Mouse (Mus musculus): ENCODE measurements around the gene Myog. TPM values are rescaled to one million over a fixed set of nuclear protein-coding genes. Genes with fewer than 3 reads are reported as not detected.
"Not testable (repeated sequence)": the region's sequence is repeated elsewhere in the genome, so short reads cannot be mapped to it uniquely, and the experiment has no call there.

Myog gene
- polyA plus RNA-seq, 1 experiment from 2014 or later = 0.16 TPM

DNA sequence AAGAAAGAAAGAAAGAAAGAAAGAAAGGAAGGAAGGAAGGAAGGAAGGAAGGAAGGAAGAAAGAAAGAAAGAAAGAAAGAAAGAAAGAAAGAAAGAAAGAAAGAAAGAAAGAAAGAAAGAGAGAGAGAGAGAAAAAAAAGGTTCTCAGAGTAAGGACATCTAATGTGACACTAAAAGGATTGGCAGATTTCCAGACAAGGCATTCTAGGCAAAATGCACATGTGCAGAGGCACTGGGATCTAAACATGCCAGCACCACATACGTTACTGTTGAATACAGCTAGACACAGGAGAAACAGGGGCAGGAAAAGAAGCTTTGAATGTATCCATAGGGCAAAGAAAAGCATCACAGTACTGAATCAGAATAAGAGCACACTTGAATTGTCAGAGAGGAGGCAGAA lies 40.1 kb upstream of the Myog start:
- H3K36me3 ChIP-seq (ENCODE audit: control insufficient read depth, insufficient read depth, low read length); H3K4me2 ChIP-seq (replicated peaks; ENCODE audit: low read depth, low read length); ATAC-seq (ENCODE audit: insufficient number of reproducible peaks, insufficient read depth, low FRiP score, low read depth); H3K27ac ChIP-seq (ENCODE audit: low read length); H3K4me1 ChIP-seq (ENCODE audit: control insufficient read depth, insufficient read depth, low read length); H3K9me3 ChIP-seq (ENCODE audit: control insufficient read depth, low read depth, low read length); H3K27me3 ChIP-seq (ENCODE audit: control insufficient read depth, insufficient read depth, low read length); H3K9ac ChIP-seq (replicated peaks; ENCODE audit: low read depth, low read length); H3K4me3 ChIP-seq (ENCODE audit: low read depth, low read length): not testable (repeated sequence)
- WGBS = 75% methylated on average over 1 of the region's 1 CpGs

DNA sequence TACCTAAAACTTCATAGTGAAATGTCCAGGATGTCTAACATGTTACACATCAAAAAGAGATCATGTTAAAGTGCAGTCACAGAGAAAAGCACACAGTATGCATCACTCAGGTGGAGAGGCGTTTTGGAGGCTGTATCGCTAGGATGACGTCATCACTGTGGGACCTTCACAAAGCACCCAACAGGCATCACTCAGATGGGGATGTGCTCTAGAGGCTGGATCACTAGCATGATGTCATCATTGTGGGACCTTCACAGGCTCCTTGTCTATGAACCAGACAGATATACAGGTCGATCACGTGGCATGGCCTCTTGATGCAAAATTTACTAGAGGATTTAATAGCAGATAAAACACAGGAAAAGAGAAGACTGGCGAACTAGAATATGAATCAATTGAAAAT lies 25.4 kb upstream of the Myog start:
- no peak overlapping the region for H3K9ac ChIP-seq (replicated peaks; ENCODE audit: low read depth, low read length)
- no peak overlapping the region for H3K4me3 ChIP-seq (ENCODE audit: low read depth, low read length)
- H3K4me2 ChIP-seq (replicated peaks; ENCODE audit: low read depth, low read length) = no peak overlapping the region
- no peaks in the 10 kb centered on the region for H3K36me3 ChIP-seq (ENCODE audit: control insufficient read depth, insufficient read depth, low read length)
- no peaks in the 10 kb centered on the region for H3K4me1 ChIP-seq (ENCODE audit: control insufficient read depth, insufficient read depth, low read length)
- no peaks in the 10 kb centered on the region for H3K27me3 ChIP-seq (ENCODE audit: control insufficient read depth, insufficient read depth, low read length)
- peaks cover 5% of the 10 kb centered on the region; the same call in 1 of the 2 replicates for H3K9me3 ChIP-seq (ENCODE audit: control insufficient read depth, low read depth, low read length)
- 87% methylated on average over 6 of the region's 6 CpGs for WGBS
- no peak overlapping the region for H3K27ac ChIP-seq (ENCODE audit: low read length)
- no peak for ATAC-seq (ENCODE audit: insufficient number of reproducible peaks, insufficient read depth, low FRiP score, low read depth)

DNA sequence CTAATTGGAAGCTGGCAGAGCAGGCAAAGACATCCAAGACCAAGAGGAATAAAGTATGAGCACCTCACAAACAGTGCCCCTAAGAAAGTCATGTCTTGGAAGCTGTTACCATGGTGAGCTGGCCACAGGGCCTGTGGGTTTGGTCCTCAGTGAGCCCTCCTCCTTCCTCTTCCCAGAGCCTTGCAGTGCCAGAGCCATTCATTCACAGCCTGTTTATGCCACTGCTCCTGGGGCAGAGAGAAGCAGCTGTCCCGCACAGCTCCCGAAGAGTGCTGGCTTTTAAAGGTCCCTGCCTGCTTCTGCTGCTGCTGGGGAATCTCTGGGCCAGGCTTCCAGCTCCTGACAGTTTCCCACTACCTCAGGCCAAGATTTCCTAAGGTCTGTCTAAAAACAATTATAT lies 24.0 kb upstream of the Myog start:
- H3K27me3 ChIP-seq (ENCODE audit: control insufficient read depth, insufficient read depth, low read length) = no peaks in the 10 kb centered on the region
- no peak overlapping the region for H3K4me2 ChIP-seq (replicated peaks; ENCODE audit: low read depth, low read length)
- peaks cover 4% of the 10 kb centered on the region; the same call in 1 of the 2 replicates for H3K9me3 ChIP-seq (ENCODE audit: control insufficient read depth, low read depth, low read length)
- no peak for ATAC-seq (ENCODE audit: insufficient number of reproducible peaks, insufficient read depth, low FRiP score, low read depth)
- H3K4me3 ChIP-seq (ENCODE audit: low read depth, low read length) = no peak overlapping the region
- no peaks in the 10 kb centered on the region for H3K36me3 ChIP-seq (ENCODE audit: control insufficient read depth, insufficient read depth, low read length)
- WGBS = 46% methylated on average over 2 of the region's 2 CpGs
- H3K4me1 ChIP-seq (ENCODE audit: control insufficient read depth, insufficient read depth, low read length) = no peaks in the 10 kb centered on the region
- no peak overlapping the region for H3K27ac ChIP-seq (ENCODE audit: low read length)
- no peak overlapping the region for H3K9ac ChIP-seq (replicated peaks; ENCODE audit: low read depth, low read length)

DNA sequence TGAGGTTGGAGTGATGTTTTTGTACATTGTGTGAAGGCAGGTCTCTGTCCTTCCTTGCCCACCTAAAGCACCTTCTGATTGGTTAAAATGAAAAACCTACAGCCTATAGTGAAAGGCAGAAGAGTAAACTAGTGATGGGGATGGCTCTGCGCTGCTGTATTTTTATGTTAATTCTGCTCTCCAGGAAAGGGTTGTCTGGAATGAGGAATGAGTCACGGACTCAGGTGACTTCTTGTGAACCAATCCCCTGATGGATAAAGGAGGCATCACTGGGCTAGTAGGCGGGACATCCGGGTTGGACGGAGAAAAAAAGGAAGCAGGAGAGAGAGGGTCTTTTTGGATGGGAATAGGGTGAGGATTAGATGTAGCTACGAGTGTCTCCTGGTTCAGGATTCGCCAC lies 19.8 kb upstream of the Myog start:
- no peak overlapping the region for H3K4me2 ChIP-seq (replicated peaks; ENCODE audit: low read depth, low read length)
- no peak overlapping the region for H3K9ac ChIP-seq (replicated peaks; ENCODE audit: low read depth, low read length)
- H3K4me3 ChIP-seq (ENCODE audit: low read depth, low read length) = no peak overlapping the region
- no peaks in the 10 kb centered on the region for H3K9me3 ChIP-seq (ENCODE audit: control insufficient read depth, low read depth, low read length)
- H3K27me3 ChIP-seq (ENCODE audit: control insufficient read depth, insufficient read depth, low read length) = no peaks in the 10 kb centered on the region
- no peak overlapping the region for H3K27ac ChIP-seq (ENCODE audit: low read length)
- no peaks in the 10 kb centered on the region for H3K4me1 ChIP-seq (ENCODE audit: control insufficient read depth, insufficient read depth, low read length)
- WGBS = 76% methylated on average over 7 of the region's 7 CpGs
- no peaks in the 10 kb centered on the region for H3K36me3 ChIP-seq (ENCODE audit: control insufficient read depth, insufficient read depth, low read length)
- no peak for ATAC-seq (ENCODE audit: insufficient number of reproducible peaks, insufficient read depth, low FRiP score, low read depth)

DNA sequence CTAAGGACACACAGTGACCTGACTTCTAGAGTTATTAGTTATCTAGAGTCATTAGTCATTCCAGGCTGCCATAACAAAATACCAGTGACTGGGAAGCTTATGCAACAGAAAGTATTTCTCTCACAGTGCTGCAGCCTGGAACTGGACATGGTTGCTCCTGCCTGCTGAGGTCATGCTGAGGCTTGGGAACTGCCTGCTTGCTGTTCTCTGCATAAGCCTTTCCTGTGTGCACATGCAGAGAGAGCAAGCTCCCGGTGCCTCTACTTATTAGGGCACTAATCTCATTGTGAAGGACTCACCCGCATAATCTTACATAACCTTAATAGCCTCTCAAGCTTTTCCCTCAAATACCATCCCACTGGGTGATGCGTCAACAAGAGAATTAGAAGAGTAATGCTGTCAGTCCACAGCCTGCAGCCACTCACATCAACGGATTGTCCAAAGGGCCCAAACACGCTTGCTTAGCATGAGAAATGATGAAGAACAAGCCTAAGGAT lies 17.0 kb upstream of the Myog start:
- Histone ChIP-seq H3K27me3 (ENCODE audit: control insufficient read depth, insufficient read depth, low read length) (no peaks in the 10 kb centered on the region), H3K36me3 (ENCODE audit: control insufficient read depth, insufficient read depth, low read length) (no peaks in the 10 kb centered on the region), H3K4me3 (ENCODE audit: low read depth, low read length) (no peak overlapping the region), H3K27ac (ENCODE audit: low read length) (no peak overlapping the region), H3K4me1 (ENCODE audit: control insufficient read depth, insufficient read depth, low read length) (no peaks in the 10 kb centered on the region), H3K9ac (replicated peaks; ENCODE audit: low read depth, low read length) (no peak overlapping the region), H3K4me2 (replicated peaks; ENCODE audit: low read depth, low read length) (no peak overlapping the region), H3K9me3 (ENCODE audit: control insufficient read depth, low read depth, low read length) (no peaks in the 10 kb centered on the region)
- 70% methylated on average over 5 of the region's 5 CpGs for WGBS
- ATAC-seq (ENCODE audit: insufficient number of reproducible peaks, insufficient read depth, low FRiP score, low read depth) = no peak

DNA sequence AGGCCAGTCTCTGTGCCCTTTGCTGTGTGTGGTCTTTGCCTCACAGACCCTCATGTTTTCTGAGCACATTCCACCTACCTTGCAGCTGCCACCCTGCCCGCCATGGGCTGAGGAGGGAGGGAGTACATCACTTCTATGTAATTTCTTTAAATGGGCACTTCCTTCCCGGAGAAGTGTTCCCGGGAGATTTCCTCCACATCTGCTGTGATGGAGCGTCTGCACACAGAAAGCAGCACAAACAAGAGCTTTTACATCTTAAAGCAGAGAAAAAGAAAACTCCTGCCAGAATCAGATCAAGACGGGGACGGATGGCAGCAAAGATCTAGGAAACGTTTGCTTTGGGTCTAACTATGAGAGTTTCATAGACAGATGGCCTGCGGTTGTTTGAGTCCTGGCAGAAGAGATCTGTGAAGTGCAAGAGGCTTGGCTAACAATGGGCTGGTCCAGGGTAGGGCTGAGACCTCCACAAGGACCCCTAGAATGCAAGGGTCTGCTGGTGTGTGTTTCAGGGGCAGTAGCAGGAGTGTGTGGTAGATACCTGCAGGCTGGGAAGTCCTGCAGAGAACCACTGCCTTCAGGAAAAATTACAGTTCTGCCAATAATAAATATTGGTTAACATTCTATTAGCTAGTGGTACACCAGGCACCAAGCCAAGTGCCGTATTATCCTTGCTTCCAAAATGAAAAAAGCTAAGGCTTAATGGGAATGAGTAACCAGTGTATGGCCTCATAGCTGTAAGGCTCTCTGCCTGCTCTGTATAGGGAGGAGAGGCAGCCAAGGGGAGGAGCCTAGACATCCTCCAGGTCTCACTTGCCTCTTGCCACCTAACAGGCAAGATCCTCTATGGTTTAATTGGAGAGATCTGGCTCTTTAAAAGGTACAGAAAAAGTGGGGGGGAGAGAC lies 16.0 kb upstream of the Myog start:
- WGBS = 45% methylated on average over 9 of the region's 9 CpGs

DNA sequence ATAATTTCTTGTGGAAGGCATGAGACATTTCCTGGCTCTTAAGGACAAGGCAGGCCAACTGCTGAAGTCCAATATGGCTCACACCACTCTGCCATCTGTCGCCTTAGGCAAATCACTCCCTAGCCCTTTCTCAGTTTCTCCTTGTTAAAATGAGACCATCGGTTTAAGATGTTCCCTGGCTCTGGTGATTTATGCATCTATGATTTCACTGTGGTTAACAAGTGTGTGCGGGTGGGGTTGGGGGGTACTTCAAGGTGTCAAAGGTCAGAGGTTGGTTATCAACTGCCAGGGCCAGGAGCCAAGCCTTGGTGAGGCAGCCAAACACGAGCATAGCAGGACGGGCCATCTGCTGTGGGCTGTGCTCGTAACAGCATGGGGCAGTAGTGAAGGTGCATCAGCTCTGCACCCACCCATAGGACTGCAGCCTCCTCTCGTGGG lies 15.3 kb upstream of the Myog start:
- H3K9me3 ChIP-seq (ENCODE audit: control insufficient read depth, low read depth, low read length) = no peaks in the 10 kb centered on the region
- no peak overlapping the region for H3K4me2 ChIP-seq (replicated peaks; ENCODE audit: low read depth, low read length)
- no peaks in the 10 kb centered on the region for H3K4me1 ChIP-seq (ENCODE audit: control insufficient read depth, insufficient read depth, low read length)
- H3K27me3 ChIP-seq (ENCODE audit: control insufficient read depth, insufficient read depth, low read length) = no peaks in the 10 kb centered on the region
- no peaks in the 10 kb centered on the region for H3K36me3 ChIP-seq (ENCODE audit: control insufficient read depth, insufficient read depth, low read length)
- ATAC-seq (ENCODE audit: insufficient number of reproducible peaks, insufficient read depth, low FRiP score, low read depth) = no peak
- no peak overlapping the region for H3K9ac ChIP-seq (replicated peaks; ENCODE audit: low read depth, low read length)
- 74% methylated on average over 7 of the region's 7 CpGs for WGBS
- no peak overlapping the region for H3K4me3 ChIP-seq (ENCODE audit: low read depth, low read length)
- H3K27ac ChIP-seq (ENCODE audit: low read length) = no peak overlapping the region

More for the DNA sequence above, 16.0 kb upstream of the Myog start:
- Histone ChIP-seq H3K36me3 (ENCODE audit: control insufficient read depth, insufficient read depth, low read length) (no peaks in the 10 kb centered on the region), H3K4me2 (replicated peaks; ENCODE audit: low read depth, low read length) (no peak overlapping the region), H3K9ac (replicated peaks; ENCODE audit: low read depth, low read length) (no peak overlapping the region), H3K4me1 (ENCODE audit: control insufficient read depth, insufficient read depth, low read length) (no peaks in the 10 kb centered on the region), H3K27me3 (ENCODE audit: control insufficient read depth, insufficient read depth, low read length) (no peaks in the 10 kb centered on the region), H3K9me3 (ENCODE audit: control insufficient read depth, low read depth, low read length) (no peaks in the 10 kb centered on the region), H3K27ac (ENCODE audit: low read length) (no peak overlapping the region), H3K4me3 (ENCODE audit: low read depth, low read length) (no peak overlapping the region)
- ATAC-seq (ENCODE audit: insufficient number of reproducible peaks, insufficient read depth, low FRiP score, low read depth) = no peak

DNA sequence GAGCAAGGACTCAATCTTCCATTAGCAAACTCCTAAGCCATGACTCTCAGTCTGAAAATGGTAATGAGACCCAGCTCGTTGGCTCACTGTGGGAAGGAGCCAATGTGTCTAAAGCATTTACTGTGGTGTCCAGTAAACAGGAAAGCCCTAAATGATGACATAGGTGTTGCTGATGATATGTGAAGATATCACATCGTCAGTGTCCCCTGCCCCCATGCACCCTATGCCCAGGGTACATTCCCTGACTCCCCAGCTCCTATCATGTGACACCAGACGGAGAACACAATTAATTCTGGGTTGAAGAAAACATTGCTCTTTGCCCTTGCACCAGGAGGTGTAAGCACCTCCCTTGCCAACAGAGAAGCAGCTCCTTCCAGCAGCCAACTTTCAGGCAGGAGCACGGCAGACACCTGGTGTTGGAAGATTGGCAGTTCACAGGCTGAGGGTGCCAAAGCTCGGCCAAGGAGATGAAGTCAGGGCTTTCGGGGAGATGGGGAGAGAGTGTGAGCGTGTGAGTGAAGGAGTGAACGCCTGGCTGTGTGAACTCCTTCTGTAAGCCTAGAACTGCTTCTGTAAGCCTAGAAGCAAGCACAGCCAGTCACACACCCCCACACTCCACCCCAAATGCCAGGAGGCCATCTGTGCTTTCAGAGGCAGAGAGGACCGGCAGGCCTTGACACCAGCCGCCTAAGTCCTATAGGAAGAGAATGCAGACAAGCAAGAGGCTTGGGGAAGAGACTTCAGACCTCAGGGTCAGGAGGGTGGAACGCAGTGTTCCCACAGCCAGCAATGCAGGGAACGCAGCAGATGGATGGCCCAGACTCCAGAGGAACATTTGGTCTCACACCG lies 13.9 kb upstream of the Myog start:
- H3K4me1 ChIP-seq (ENCODE audit: control insufficient read depth, insufficient read depth, low read length) = no peaks in the 10 kb centered on the region
- H3K4me2 ChIP-seq (replicated peaks; ENCODE audit: low read depth, low read length) = no peak overlapping the region
- no peaks in the 10 kb centered on the region for H3K27me3 ChIP-seq (ENCODE audit: control insufficient read depth, insufficient read depth, low read length)
- H3K9me3 ChIP-seq (ENCODE audit: control insufficient read depth, low read depth, low read length) = no peaks in the 10 kb centered on the region
- no peak for ATAC-seq (ENCODE audit: insufficient number of reproducible peaks, insufficient read depth, low FRiP score, low read depth)
- H3K27ac ChIP-seq (ENCODE audit: low read length) = no peak overlapping the region
- H3K36me3 ChIP-seq (ENCODE audit: control insufficient read depth, insufficient read depth, low read length) = no peaks in the 10 kb centered on the region
- 62% methylated on average over 13 of the region's 13 CpGs for WGBS
- H3K4me3 ChIP-seq (ENCODE audit: low read depth, low read length) = no peak overlapping the region
- no peak overlapping the region for H3K9ac ChIP-seq (replicated peaks; ENCODE audit: low read depth, low read length)
